Mouse (Mus musculus): ENCODE measurements at regions not wholly inside any gene's neighbourhood (a gene's known extent, or its start where the extent isn't known, plus 50 kb on each side); places are given as distances from the start of the nearest gene placed in this dataset.
A peak's percentile ranks its signal among the peaks of the same experiment; 100 is the strongest.
"Not testable (repeated sequence)": the region's sequence is repeated elsewhere in the genome, so short reads cannot be mapped to it uniquely, and the experiment has no call there.

- DNase-seq (ENCODE audit: low spot score in 2 of 2) = no peak
Observed at GRCm38 (mm10) chr2:43072964-43073619, 419.7 kb upstream of the Lrp1b start.

DNA sequence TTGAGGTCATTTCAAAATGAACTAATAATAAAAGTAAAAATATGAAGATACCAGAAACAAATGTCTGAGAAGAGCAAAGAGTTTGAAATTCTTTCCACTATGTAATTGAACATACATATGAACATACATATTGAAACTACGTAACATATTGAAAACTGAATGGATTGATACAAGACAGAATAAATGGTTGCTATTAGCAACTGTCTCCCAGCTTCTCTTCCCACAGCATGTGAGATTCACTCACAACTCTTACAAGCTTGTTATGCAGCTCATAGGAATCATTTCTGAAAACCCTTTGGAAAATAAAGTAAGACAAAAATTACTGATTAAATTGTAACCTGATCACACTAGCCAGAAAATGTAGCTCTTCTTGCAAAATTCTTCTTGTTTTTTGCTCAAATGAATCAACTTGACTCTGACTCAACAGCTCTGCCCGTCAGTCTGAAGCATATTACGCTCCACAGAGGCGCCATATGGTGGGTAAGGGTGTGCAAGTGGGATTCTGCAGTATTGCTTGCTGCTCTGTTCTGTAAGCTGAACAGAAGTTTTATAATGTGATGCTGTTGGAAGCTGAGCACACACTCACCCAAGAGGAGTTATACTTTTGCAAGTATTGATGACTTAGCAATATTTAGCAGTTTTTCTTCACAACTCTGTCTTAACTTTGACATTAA lies 444.3 kb upstream of the Lrp1b start:
- peak; percentile 47 to 52 for DNase-seq (ENCODE audit: low spot score in 2 of 2)

GRCm38 (mm10) chr2:43119862-43120261 lies 435.3 kb upstream of the Kynu start:
- no peak for DNase-seq (ENCODE audit: low spot score in 2 of 2)

- DNase-seq (ENCODE audit: low spot score in 2 of 2) = no peak
Observed at GRCm38 (mm10) chr2:43153574-43153973, 401.6 kb upstream of the Kynu start.

DNA sequence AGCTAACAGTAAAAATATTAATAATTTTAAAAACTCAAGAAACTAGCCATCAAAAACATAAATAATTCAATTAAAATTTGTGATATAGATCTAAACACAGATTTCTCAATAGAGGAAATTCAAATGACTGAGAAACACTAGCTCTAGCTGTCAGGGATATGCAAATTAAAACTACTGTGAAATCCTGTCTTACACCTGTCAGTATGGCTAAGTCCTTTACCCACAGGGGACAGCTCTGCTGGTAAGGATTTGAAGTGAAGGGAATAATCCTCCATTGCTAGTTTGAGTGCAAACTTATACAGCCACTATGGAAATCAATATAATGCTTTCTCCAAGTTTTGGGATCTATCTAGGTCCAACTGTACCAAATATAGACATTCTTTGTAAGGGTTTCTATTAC lies 373.0 kb upstream of the Kynu start:
- DNase-seq (ENCODE audit: low spot score in 2 of 2) = no peak

DNA sequence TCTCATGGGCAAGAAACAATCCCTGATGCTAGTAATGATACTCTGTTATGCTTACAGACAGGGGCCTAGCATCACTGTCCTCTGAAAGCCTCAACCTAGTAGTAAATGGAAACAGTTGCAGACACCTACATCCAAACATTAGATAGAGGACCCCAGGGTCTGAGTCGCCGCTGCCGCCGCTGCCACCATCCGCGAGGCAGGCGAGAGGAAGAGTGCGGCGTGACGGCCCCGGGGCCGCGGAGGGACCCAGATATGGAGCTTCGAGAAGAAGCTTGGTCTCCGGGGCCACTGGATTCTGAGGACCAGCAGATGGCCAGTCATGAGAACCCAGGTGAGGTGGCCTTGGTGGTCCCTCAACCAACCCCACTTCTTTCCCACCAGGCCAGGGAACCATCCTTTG lies 359.6 kb upstream of the Kynu start:
- not testable (repeated sequence) for DNase-seq (ENCODE audit: low spot score in 2 of 2)

- DNase-seq (ENCODE audit: low spot score in 2 of 2) = no peak
Observed at GRCm38 (mm10) chr2:43208223-43208622, 346.9 kb upstream of the Kynu start.

DNA sequence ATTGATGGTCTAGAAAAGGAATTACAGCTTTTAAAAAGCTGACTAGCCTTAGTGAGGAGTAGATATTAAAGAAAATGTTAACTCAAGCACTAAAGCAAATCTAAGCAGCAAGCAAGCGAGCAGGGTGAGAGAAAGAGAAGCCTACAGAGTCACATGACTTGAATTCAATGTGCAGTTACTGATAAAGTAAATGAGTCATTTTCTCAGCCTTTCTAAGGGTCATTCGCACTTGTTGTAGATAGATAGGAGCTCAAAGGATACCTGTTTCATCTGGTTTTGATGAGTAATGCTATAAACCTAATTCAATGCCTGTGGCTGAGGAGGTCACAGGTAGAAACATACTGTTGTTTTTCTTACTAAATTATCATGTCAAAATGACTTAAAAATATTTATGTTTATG lies 341.2 kb upstream of the Kynu start:
- DNase-seq (ENCODE audit: low spot score in 2 of 2) = no peak

DNA sequence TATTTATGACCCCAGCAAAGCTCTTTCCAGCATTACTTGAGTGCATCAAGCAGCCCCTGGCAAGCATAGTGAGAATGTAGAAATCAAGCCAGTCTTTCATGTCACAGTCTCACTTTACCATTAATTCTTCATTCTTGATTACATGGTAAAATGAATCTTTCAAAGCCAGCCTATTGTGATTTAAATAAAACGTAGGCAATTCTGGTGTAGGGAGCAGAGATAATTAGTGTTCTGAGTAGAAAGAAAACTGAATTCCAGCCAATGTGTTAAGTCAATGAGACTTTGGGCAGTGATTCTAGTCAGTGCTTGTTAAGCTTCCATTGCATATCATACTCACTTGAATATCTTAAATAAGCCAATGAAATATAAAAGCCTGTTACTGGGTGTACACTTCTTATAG lies 338.0 kb upstream of the Kynu start:
- DNase-seq (ENCODE audit: low spot score in 2 of 2) = no peak

DNA sequence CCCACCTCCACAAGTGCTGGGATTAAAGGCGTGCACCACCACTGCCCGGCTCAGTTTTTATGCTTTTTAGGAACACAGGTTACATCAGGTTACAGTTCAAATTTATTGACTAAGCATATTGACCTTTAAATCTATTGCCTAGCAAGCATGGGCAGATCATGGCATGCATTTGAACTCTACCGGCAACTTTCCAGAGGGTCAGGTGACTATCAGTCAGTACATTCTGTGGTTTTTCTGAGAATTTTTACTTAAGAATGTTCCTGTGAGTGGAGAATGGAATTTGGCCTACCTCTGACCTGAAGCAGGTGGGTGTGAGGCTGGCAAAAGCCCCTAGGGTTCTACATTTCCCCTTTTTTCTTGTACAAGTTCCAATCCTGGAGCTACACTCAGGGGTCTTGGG lies 332.4 kb upstream of the Kynu start:
- DNase-seq (ENCODE audit: low spot score in 2 of 2) = no peak

DNA sequence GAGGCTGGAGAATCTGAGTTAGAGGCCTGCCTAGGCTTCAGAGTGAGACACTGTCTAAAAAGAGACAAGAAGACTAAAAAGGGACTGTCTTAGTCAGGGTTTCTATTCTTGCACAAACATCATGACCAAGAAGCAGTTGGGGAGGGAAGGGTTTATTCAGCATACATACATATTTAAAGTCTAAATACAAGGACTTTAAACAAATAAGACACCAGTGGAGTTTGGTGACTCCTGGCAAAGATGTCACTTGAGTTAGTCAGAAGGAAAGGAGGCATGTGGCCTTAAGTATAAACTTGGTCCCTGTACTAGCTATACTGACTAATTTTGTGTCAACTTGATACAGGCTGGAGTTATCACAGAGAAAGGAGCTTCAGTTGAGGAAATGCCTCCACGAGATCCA lies 330.4 kb upstream of the Kynu start:
- DNase-seq (ENCODE audit: low spot score in 2 of 2) = not testable (repeated sequence)

- no peak for DNase-seq (ENCODE audit: low spot score in 2 of 2)
Observed at GRCm38 (mm10) chr2:43246786-43247185, 308.3 kb upstream of the Kynu start.

DNA sequence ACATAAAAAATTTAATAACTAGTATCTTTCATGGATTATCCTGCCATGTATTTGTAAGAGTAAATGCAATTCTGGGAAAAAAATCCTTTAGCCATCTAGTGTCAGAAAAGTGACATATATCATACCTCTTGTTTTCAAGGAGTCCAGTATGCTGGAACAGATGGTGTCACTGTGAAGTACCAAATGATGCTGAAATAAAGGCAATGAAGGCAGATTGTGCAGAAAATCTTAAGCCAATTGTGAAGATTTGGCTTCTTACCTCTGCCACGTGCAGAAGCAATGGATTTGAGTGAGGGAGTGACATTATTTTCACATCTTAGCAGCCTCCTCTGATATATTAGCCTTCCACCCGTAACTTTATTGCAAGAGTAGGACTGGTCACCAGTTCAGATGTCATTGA lies 306.5 kb upstream of the Kynu start:
- no peak for DNase-seq (ENCODE audit: low spot score in 2 of 2)

- no peak for DNase-seq (ENCODE audit: low spot score in 2 of 2)
Observed at GRCm38 (mm10) chr2:43254709-43255108, 300.4 kb upstream of the Kynu start.

- no peak for DNase-seq (ENCODE audit: low spot score in 2 of 2)
Observed at GRCm38 (mm10) chr2:43270802-43271201, 284.3 kb upstream of the Kynu start.

DNA sequence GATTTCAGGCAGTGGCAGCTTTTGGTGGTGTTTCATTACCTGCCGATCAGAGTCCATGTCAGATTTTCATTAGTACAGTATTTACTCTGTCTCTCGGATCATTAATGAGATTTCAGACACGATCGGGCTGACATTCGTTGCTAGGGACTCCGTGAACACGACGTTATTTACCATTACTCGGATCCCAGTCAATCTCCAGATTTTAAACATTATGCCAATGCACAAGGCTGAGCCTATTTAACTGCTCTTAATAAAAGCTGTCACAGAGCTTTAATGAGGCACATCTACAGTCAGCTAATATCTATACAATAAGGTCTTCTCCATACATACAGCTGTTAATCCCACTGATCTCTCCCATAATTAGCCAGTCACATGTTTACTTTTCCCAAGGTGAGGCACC lies 283.0 kb upstream of the Kynu start:
- DNase-seq (ENCODE audit: low spot score in 2 of 2) = no peak

DNA sequence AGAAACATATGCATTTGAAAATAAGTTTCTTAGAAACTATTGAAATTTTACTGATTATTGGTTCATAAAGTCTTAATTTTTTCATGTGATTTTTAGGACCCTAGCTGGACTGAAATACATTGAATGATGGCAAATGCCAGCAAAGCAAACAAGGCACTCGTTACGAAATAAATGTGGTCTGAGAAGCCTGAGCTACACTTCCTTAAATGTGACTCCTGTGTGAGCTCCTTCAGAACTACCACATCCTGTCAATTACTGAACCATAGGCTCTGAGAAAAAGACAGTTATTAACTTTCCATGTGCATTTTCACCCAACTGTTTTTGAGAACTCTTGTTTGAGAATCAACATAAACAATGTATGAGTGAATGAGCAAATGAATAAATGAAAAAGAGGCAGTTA lies 281.1 kb upstream of the Kynu start:
- no peak for DNase-seq (ENCODE audit: low spot score in 2 of 2)

DNA sequence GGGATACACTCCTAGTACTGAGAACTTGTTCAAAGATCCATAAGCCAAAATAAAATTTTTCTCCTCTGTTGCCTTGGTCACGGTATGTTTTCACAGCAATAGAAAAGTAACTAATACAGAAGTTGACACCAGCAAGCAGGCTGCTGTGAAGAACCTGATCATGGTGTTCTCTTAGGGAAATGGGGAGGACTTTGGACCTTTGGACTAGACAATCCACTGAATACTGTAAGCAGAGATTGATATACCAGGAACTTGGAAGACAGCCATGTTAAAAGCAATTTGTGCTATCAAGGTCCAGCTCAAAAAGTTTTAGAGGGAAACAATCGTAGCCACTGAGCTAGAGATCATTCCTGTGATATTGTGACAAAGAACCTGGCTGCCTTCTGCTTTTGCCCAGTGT lies 259.3 kb upstream of the Kynu start:
- DNase-seq (ENCODE audit: low spot score in 2 of 2) = no peak

DNA sequence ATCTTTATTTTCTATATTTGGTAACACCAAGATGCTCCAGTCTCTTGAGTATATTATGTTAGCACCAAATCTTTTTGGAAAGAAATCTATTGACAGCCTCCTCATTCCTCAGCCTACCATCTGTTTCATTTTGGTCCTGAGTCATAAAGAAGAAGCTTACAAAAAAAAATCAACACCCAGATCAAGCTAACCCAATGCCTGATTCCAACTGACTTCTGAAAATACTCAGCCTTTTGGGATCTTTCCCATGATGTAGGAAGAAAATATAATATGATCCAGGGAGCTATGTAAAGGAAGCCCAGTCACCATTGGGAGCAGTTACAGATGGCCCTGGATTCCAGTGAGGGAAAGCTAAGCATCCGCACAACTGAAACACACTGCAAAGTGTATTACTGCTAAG lies 231.3 kb upstream of the Kynu start:
- peak; percentile 4 to 18 for DNase-seq (ENCODE audit: low spot score in 2 of 2)

GRCm38 (mm10) chr2:43364301-43364700 lies 190.8 kb upstream of the Kynu start:
- DNase-seq (ENCODE audit: low spot score in 2 of 2) = no peak

DNA sequence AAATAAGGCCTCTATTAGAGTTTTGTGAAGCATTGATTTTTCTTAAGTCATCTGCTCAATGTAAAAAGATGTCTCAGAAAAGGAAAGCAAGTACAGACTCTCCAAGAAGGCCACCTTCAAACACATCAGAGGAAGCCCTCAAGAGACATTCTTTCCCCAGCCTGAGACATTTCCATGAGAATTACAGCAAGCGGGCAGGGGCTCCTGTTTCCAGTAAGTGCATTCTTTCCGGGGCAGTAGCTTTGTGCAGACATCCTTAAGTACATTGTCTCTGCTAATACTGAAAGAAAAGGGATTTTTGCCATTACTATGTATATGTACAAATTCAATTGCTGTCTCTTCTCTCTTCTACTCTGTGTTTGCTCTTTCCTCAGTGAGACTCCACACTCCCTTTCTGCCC lies 189.3 kb upstream of the Kynu start:
- no peak for DNase-seq (ENCODE audit: low spot score in 2 of 2)

- no peak for DNase-seq (ENCODE audit: low spot score in 2 of 2)
Observed at GRCm38 (mm10) chr2:43403348-43403747, 151.8 kb upstream of the Kynu start.

DNA sequence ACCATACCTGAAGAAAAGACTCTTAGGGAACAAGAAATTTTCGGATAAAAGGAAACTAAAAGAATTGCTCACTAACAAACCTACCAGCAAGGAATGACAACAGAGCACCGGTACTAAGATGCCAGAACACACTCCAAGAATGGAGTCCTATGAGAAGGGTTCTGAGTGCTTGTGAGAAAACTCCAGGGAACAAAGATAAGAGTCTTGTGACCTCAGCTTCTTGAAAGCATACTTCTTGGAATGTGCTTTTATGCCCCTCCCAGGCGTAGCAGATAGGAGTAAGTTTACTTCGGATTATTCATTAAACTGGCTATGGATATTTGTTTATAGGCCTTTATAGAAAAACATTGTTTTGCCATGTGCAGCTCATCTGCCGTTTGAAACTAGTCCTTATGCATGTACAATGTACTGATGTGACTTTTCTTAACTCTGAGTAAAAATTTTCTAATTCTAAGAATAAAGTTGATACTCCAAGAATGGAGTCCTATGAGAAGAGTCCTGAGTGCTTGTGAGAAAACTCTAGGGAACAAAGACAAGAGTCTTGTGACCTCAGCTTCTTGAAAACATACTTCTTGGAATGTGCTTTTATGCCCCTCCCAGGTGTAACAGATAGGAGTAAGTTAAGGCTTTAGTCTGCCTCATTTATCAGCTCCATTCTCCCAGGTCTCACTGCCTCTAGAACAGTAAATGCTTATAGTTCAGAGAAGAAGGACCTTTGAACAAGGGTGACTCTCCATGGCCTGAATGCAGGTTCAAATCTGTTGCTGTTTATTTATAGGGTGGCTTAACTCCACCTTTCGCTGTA lies 150.8 kb upstream of the Kynu start:
- no peak for DNase-seq (ENCODE audit: low spot score in 2 of 2)
